Mouse (Mus musculus): Measurements from ENCODE around the gene Cmtm2a. TPM values are rescaled to one million over a fixed set of nuclear protein-coding genes. Genes with fewer than 3 reads are reported as not detected.
"Not testable (repeated sequence)": the region's sequence is repeated elsewhere in the genome, so short reads cannot be mapped to it uniquely, and the experiment has no call there.

Gene Cmtm2a
- polyA plus RNA-seq (2014; fragmentation: Nextera tagmentation; extraction: Ambion mirVana) = not detected in 2 replicates

GRCm38 (mm10) chr8:104293081-104293480, at the start of gene Cmtm2a:
TSS of gene Cmtm2a (minus strand) at chr8:104293181.
- WGBS = 84% methylated on average over 11 of the region's 12 CpGs
- not testable (repeated sequence) for ATAC-seq (ENCODE audit: low FRiP score)

GRCm38 (mm10) chr8:104342426-104342825, 49.4 kb upstream of the Cmtm2a start:
- no peak overlapping the region for H3K4me2 ChIP-seq (replicated peaks; ENCODE audit: low read depth, low read length)
- H3K9ac ChIP-seq (ENCODE audit: low read depth, low read length) = no peak overlapping the region
- 86% methylated on average over 5 of the region's 5 CpGs for WGBS
- no peaks in the 10 kb centered on the region for H3K4me1 ChIP-seq (replicated peaks; ENCODE audit: control insufficient read depth, insufficient read depth, low read length)
- ATAC-seq (ENCODE audit: low FRiP score) (no peak), DNase-seq (ENCODE audit: low spot score) (no peak)
- H3K27ac ChIP-seq (ENCODE audit: low read depth, low read length) = no peak overlapping the region
- no peaks in the 10 kb centered on the region for H3K36me3 ChIP-seq (ENCODE audit: control insufficient read depth, insufficient read depth, low read length)
- H3K9me3 ChIP-seq (ENCODE audit: control insufficient read depth, low read length) = no peaks in the 10 kb centered on the region
- no peak overlapping the region for H3K4me3 ChIP-seq (ENCODE audit: low read depth, low read length)
- H3K27me3 ChIP-seq (ENCODE audit: control insufficient read depth, insufficient read depth, low read length) = no peaks in the 10 kb centered on the region

More at GRCm38 (mm10) chr8:104293081-104293480, at the start of gene Cmtm2a:
- not testable (repeated sequence) for H3K27ac ChIP-seq (ENCODE audit: low read depth, low read length); H3K4me3 ChIP-seq (ENCODE audit: low read depth, low read length); DNase-seq (ENCODE audit: low spot score); H3K4me2 ChIP-seq (replicated peaks; ENCODE audit: low read depth, low read length); H3K9me3 ChIP-seq (ENCODE audit: control insufficient read depth, low read length); H3K9ac ChIP-seq (ENCODE audit: low read depth, low read length); H3K36me3 ChIP-seq (ENCODE audit: control insufficient read depth, insufficient read depth, low read length); H3K4me1 ChIP-seq (replicated peaks; ENCODE audit: control insufficient read depth, insufficient read depth, low read length); H3K27me3 ChIP-seq (ENCODE audit: control insufficient read depth, insufficient read depth, low read length)

GRCm38 (mm10) chr8:104341678-104342077, 48.7 kb upstream of the Cmtm2a start:
- H3K4me2 ChIP-seq (replicated peaks; ENCODE audit: low read depth, low read length) = peak overlapping the region; percentile 66
- DNase-seq (ENCODE audit: low spot score) (no peak), ATAC-seq (ENCODE audit: low FRiP score) (peak; percentile 0; the same call in 1 of the 2 replicates)
- H3K27ac ChIP-seq (ENCODE audit: low read depth, low read length) = no peak overlapping the region
- no peaks in the 10 kb centered on the region for H3K9me3 ChIP-seq (ENCODE audit: control insufficient read depth, low read length)
- WGBS = 50% methylated on average over 6 of the region's 6 CpGs
- H3K4me3 ChIP-seq (ENCODE audit: low read depth, low read length) = peak overlapping the region; percentile 54
- H3K4me1 ChIP-seq (replicated peaks; ENCODE audit: control insufficient read depth, insufficient read depth, low read length) = no peaks in the 10 kb centered on the region
- no peak overlapping the region for H3K9ac ChIP-seq (ENCODE audit: low read depth, low read length)
- H3K36me3 ChIP-seq (ENCODE audit: control insufficient read depth, insufficient read depth, low read length) = no peaks in the 10 kb centered on the region
- no peaks in the 10 kb centered on the region for H3K27me3 ChIP-seq (ENCODE audit: control insufficient read depth, insufficient read depth, low read length)

GRCm38 (mm10) chr8:104341106-104341561, 48.2 kb upstream of the Cmtm2a start:
- ATAC-seq (ENCODE audit: low FRiP score) = peak; percentile 74
- no peaks in the 10 kb centered on the region for H3K36me3 ChIP-seq (ENCODE audit: control insufficient read depth, insufficient read depth, low read length)

GRCm38 (mm10) chr8:104340233-104341105, 47.5 kb upstream of the Cmtm2a start:
- under 1% methylated on average over 52 of the region's 54 CpGs for WGBS
- Histone ChIP-seq H3K27ac (ENCODE audit: low read depth, low read length) (peak overlapping the region; percentile 47; the same call in 1 of the 2 replicates), H3K27me3 (ENCODE audit: control insufficient read depth, insufficient read depth, low read length) (no peaks in the 10 kb centered on the region), H3K36me3 (ENCODE audit: control insufficient read depth, insufficient read depth, low read length) (no peaks in the 10 kb centered on the region), H3K9ac (ENCODE audit: low read depth, low read length) (peak overlapping the region; percentile 66), H3K9me3 (ENCODE audit: control insufficient read depth, low read length) (no peaks in the 10 kb centered on the region), H3K4me3 (ENCODE audit: low read depth, low read length) (peak overlapping the region; percentile 54), H3K4me1 (replicated peaks; ENCODE audit: control insufficient read depth, insufficient read depth, low read length) (no peaks in the 10 kb centered on the region), H3K4me2 (replicated peaks; ENCODE audit: low read depth, low read length) (peak overlapping the region; percentile 66)
- peak; percentile 87 for DNase-seq (ENCODE audit: low spot score)
- peak; percentile 83 for ATAC-seq (ENCODE audit: low FRiP score)

More at GRCm38 (mm10) chr8:104341106-104341561, 48.2 kb upstream of the Cmtm2a start:
- Histone ChIP-seq H3K4me2 (replicated peaks; ENCODE audit: low read depth, low read length) (peak overlapping the region; percentile 66), H3K9ac (ENCODE audit: low read depth, low read length) (peak overlapping the region; percentile 66), H3K27ac (ENCODE audit: low read depth, low read length) (peak overlapping the region; percentile 47; the same call in 1 of the 2 replicates), H3K9me3 (ENCODE audit: control insufficient read depth, low read length) (no peaks in the 10 kb centered on the region), H3K27me3 (ENCODE audit: control insufficient read depth, insufficient read depth, low read length) (no peaks in the 10 kb centered on the region), H3K4me1 (replicated peaks; ENCODE audit: control insufficient read depth, insufficient read depth, low read length) (no peaks in the 10 kb centered on the region), H3K4me3 (ENCODE audit: low read depth, low read length) (peak overlapping the region; percentile 54)
- under 1% methylated on average over 24 of the region's 24 CpGs for WGBS
- peak; percentile 71 for DNase-seq (ENCODE audit: low spot score)

GRCm38 (mm10) chr8:104339983-104340232, 46.9 kb upstream of the Cmtm2a start:
- H3K9ac ChIP-seq (ENCODE audit: low read depth, low read length) = peak overlapping the region; percentile 66
- H3K4me3 ChIP-seq (ENCODE audit: low read depth, low read length) = peak overlapping the region; percentile 54
- no peak for DNase-seq (ENCODE audit: low spot score)
- H3K9me3 ChIP-seq (ENCODE audit: control insufficient read depth, low read length) = no peaks in the 10 kb centered on the region
- H3K36me3 ChIP-seq (ENCODE audit: control insufficient read depth, insufficient read depth, low read length) = no peaks in the 10 kb centered on the region
- no peaks in the 10 kb centered on the region for H3K4me1 ChIP-seq (replicated peaks; ENCODE audit: control insufficient read depth, insufficient read depth, low read length)
- H3K4me2 ChIP-seq (replicated peaks; ENCODE audit: low read depth, low read length) = peak overlapping the region; percentile 66
- H3K27me3 ChIP-seq (ENCODE audit: control insufficient read depth, insufficient read depth, low read length) = no peaks in the 10 kb centered on the region
- ATAC-seq (ENCODE audit: low FRiP score) = peak; percentile 28; the same call in 1 of the 2 replicates
- WGBS = 2% methylated on average over 6 of the region's 6 CpGs
- no peak overlapping the region for H3K27ac ChIP-seq (ENCODE audit: low read depth, low read length)

GRCm38 (mm10) chr8:104339229-104339982, 46.4 kb upstream of the Cmtm2a start, which contains the start of gene Cmtm3:
TSS of gene Cmtm3 (plus strand) at chr8:104339410.
- ATAC-seq (ENCODE audit: low FRiP score) (no peak), DNase-seq (ENCODE audit: low spot score) (peak; percentile 35)
- H3K9me3 ChIP-seq (ENCODE audit: control insufficient read depth, low read length) = no peaks in the 10 kb centered on the region
- H3K9ac ChIP-seq (ENCODE audit: low read depth, low read length) = peak within 1 kb of the TSS; percentile 66
- peak within 1 kb of the TSS; percentile 66 for H3K4me2 ChIP-seq (replicated peaks; ENCODE audit: low read depth, low read length)
- H3K27me3 ChIP-seq (ENCODE audit: control insufficient read depth, insufficient read depth, low read length) = no peaks in the 10 kb centered on the region
- H3K36me3 ChIP-seq (ENCODE audit: control insufficient read depth, insufficient read depth, low read length) = no peaks in the 10 kb centered on the region
- H3K27ac ChIP-seq (ENCODE audit: low read depth, low read length) = no peak within 1 kb of the TSS
- H3K4me3 ChIP-seq (ENCODE audit: low read depth, low read length) = peak within 1 kb of the TSS; percentile 54
- 20% methylated on average over 16 of the region's 18 CpGs for WGBS
- no peaks in the 10 kb centered on the region for H3K4me1 ChIP-seq (replicated peaks; ENCODE audit: control insufficient read depth, insufficient read depth, low read length)

GRCm38 (mm10) chr8:104337890-104338289, 44.9 kb upstream of the Cmtm2a start:
- WGBS = 47% methylated on average over 3 of the region's 3 CpGs
- H3K9me3 ChIP-seq (ENCODE audit: control insufficient read depth, low read length) = no peaks in the 10 kb centered on the region
- H3K36me3 ChIP-seq (ENCODE audit: control insufficient read depth, insufficient read depth, low read length) = no peaks in the 10 kb centered on the region
- no peak for DNase-seq (ENCODE audit: low spot score)
- no peak overlapping the region for H3K4me2 ChIP-seq (replicated peaks; ENCODE audit: low read depth, low read length)
- no peaks in the 10 kb centered on the region for H3K27me3 ChIP-seq (ENCODE audit: control insufficient read depth, insufficient read depth, low read length)
- H3K27ac ChIP-seq (ENCODE audit: low read depth, low read length) = no peak overlapping the region
- H3K9ac ChIP-seq (ENCODE audit: low read depth, low read length) = no peak overlapping the region
- no peak overlapping the region for H3K4me3 ChIP-seq (ENCODE audit: low read depth, low read length)
- ATAC-seq (ENCODE audit: low FRiP score) = no peak
- H3K4me1 ChIP-seq (replicated peaks; ENCODE audit: control insufficient read depth, insufficient read depth, low read length) = no peaks in the 10 kb centered on the region

Measured in hindbrain, embryonic 11.5 days (tissue).